Mouse (Mus musculus) stomach, embryonic 14.5 days (tissue): Measurements from ENCODE around the gene Cs. TPM values are rescaled to one million over a fixed set of nuclear protein-coding genes. Genes with fewer than 3 reads are reported as not detected.

Experiments used
- ATAC-seq: fragments of 200-750 bp; cut with Nextera tagmentation; 2 replicates; pipeline ENCODE4 v1.8.0; 2017; ENCODE audit warnings: low read depth, moderate TSS enrichment; ENCODE audit not compliant: insufficient number of reproducible peaks, insufficient read depth, low FRiP score
- H3K27ac ChIP-seq: fragments of 300-500 bp; sonication (generic); 2 replicates; pipeline ENCODE4 v1.5.1; 2014; ENCODE audit warnings: mild to moderate bottlenecking, low read length, moderate library complexity, mixed read lengths
- H3K27me3 ChIP-seq: fragments of 300-500 bp; sonication (generic); 2 replicates; pipeline ENCODE4 v1.6.1; 2014; ENCODE audit warnings: low read length, control low read depth, mixed read lengths; ENCODE audit not compliant: control insufficient read depth, insufficient read depth
- H3K36me3 ChIP-seq: fragments of 300-500 bp; sonication (generic); 2 replicates; pipeline ENCODE4 v1.6.1; 2014; ENCODE audit warnings: mild to moderate bottlenecking, control low read depth, low read length, moderate library complexity, mixed read lengths; ENCODE audit not compliant: control insufficient read depth, insufficient read depth
- H3K4me1 ChIP-seq: fragments of 300-500 bp; sonication (generic); 2 replicates; pipeline ENCODE4 v1.6.1; 2014; ENCODE audit warnings: low read length, control low read depth, mixed read lengths; ENCODE audit not compliant: control insufficient read depth, insufficient read depth
- H3K4me2 ChIP-seq: fragments of 300-500 bp; sonication (generic); replicated peaks from 2 replicates; pipeline ENCODE4 v1.6.1; 2014; ENCODE audit warnings: low read depth, low read length, control low read depth
- H3K4me3 ChIP-seq: fragments of 300-500 bp; sonication (generic); 2 replicates; pipeline ENCODE4 v1.5.1; 2014; ENCODE audit warnings: low read depth, low read length, control low read depth
- H3K9ac ChIP-seq: fragments of 300-500 bp; sonication (generic); replicated peaks from 2 replicates; pipeline ENCODE4 v1.6.1; 2014; ENCODE audit warnings: low read depth, mild to moderate bottlenecking, control low read depth, low read length, moderate library complexity, mixed read lengths
- H3K9me3 ChIP-seq: fragments of 300-500 bp; sonication (generic); 2 replicates; pipeline ENCODE4 v1.6.1; 2016; ENCODE audit warnings: low read depth, low read length, control low read depth; ENCODE audit not compliant: control insufficient read depth
- WGBS: fragments of 180-500 bp; shearing (Covaris S2); extraction: QIAGEN DNeasy Blood & Tissue Kit; methylation state at CpG from one replicate; pipeline ENCODE4 v1.1.7; 2014; 5-methylcytosine and 5-hydroxymethylcytosine counted together
- microRNA-seq: library from miRNA; unstranded; fragments of <30 nt; microRNA quantifications from one replicate; pipeline ENCODE4, GENCODE M21; 2016
- polyA plus RNA-seq: library from polyadenylated mRNA; unstranded; fragments of >200 nt; fragmentation: Nextera tagmentation; extraction: Ambion mirVana; gene quantifications from 2 replicates; pipeline ENCODE4 v1.2.1, GENCODE M21; 2014

The Cs gene
- polyA plus RNA-seq, 1 experiment from 2014 or later, result 211 TPM

- H3K9me3 ChIP-seq, result no peaks in the 10 kb centered on the region
- under 1% methylated on average over 50 of the region's 50 CpGs for WGBS
- H3K4me1 ChIP-seq, result peaks cover 15% of the 10 kb centered on the region; the same call in 1 of the 2 replicates
- peak within 1 kb of the TSS; percentile 94 for H3K4me2 ChIP-seq
- H3K36me3 ChIP-seq, result peaks cover 23% of the 10 kb centered on the region
- no peaks in the 10 kb centered on the region for H3K27me3 ChIP-seq
- peak within 1 kb of the TSS; percentile 77 for H3K9ac ChIP-seq
- H3K4me3 ChIP-seq, result peak within 1 kb of the TSS; percentile 76
- H3K27ac ChIP-seq, result peak within 1 kb of the TSS; percentile 92
- peak; percentile 92 for ATAC-seq
Measured at GRCm38 (mm10) chr10:128411211-128412054, 73.9 kb downstream of the Cs start, which contains the start of the genes Nabp2 and Rnf41. Gene Nabp2 (minus strand): TSS chr10:128411492. Gene Rnf41 (plus strand): TSS chr10:128411657.

- Histone ChIP-seq H3K9me3 (no peaks in the 10 kb centered on the region), H3K36me3 (peaks cover 28% of the 10 kb centered on the region), H3K27me3 (no peaks in the 10 kb centered on the region), H3K27ac (peak overlapping the region; percentile 92), H3K4me3 (peak overlapping the region; percentile 76), H3K9ac (peak overlapping the region; percentile 77), H3K4me1 (peaks cover 15% of the 10 kb centered on the region; the same call in 1 of the 2 replicates), H3K4me2 (peak overlapping the region; percentile 94)
- 1% methylated on average over 14 of the region's 14 CpGs for WGBS
- ATAC-seq, result no peak
Measured at GRCm38 (mm10) chr10:128412055-128412381, 74.5 kb downstream of the Cs start.

Small RNA genes lying within 50 kb of the gene (microRNA-seq; reads per million reads assigned to microRNA genes)
- gene Gm25361, result not detected
- not detected for gene Gm26308
- 0.78 reads per million for gene Mir6914
- gene Mir6915, result 0.78 reads per million

Other genes with a start within 250 kb of the Cs start
- 28.1 and 28.2 TPM in 2 replicates for gene Baz2a, start 246.2 kb upstream of the Cs start, polyA plus RNA-seq
- gene Rbms2, start 157.4 kb upstream of the Cs start, polyA plus RNA-seq, result 29.5 and 35.6 TPM in 2 replicates
- gene Gls2, start 143.3 kb upstream of the Cs start, polyA plus RNA-seq, result 0.78 and 0.84 TPM in 2 replicates
- 33.5 and 33.7 TPM in 2 replicates for gene Spryd4, start 125.9 kb upstream of the Cs start, polyA plus RNA-seq
- 0.11 TPM in 1 of 2 replicates, not detected in the other for gene Mip, start 111.9 kb upstream of the Cs start, polyA plus RNA-seq
- 47.2 and 48.0 TPM in 2 replicates for gene Timeless, start 105.7 kb upstream of the Cs start, polyA plus RNA-seq
- gene Apon, start 83.6 kb upstream of the Cs start, polyA plus RNA-seq, result 0.27 TPM in 1 of 2 replicates, not detected in the other
- gene Apof, start 69.1 kb upstream of the Cs start, polyA plus RNA-seq, result not detected in 2 replicates
- 12.2 and 13.0 TPM in 2 replicates for gene Stat2, start 67.2 kb upstream of the Cs start, polyA plus RNA-seq
- gene Il23a, start 39.0 kb upstream of the Cs start, polyA plus RNA-seq, result 0.36 and 0.43 TPM in 2 replicates
- 32.9 and 34.8 TPM in 2 replicates for gene Pan2, start 34.4 kb upstream of the Cs start, polyA plus RNA-seq
- 328 and 342 TPM in 2 replicates for gene Cnpy2, start 15.3 kb upstream of the Cs start, polyA plus RNA-seq
- 12.9 and 13.0 TPM in 2 replicates for gene Coq10a, start 31.3 kb downstream of the Cs start, polyA plus RNA-seq
- 16.7 and 17.8 TPM in 2 replicates for gene Ankrd52, start 39.4 kb downstream of the Cs start, polyA plus RNA-seq
- gene Slc39a5, start 63.5 kb downstream of the Cs start, polyA plus RNA-seq, result 3.4 and 3.7 TPM in 2 replicates
- 76.6 and 86.7 TPM in 2 replicates for gene Nabp2, start 73.8 kb downstream of the Cs start, polyA plus RNA-seq
- 31.9 and 34.6 TPM in 2 replicates for gene Rnf41, start 73.9 kb downstream of the Cs start, polyA plus RNA-seq
- gene Smarcc2, start 121.5 kb downstream of the Cs start, polyA plus RNA-seq, result 109 and 110 TPM in 2 replicates
- gene Myl6, start 156.4 kb downstream of the Cs start, polyA plus RNA-seq, result 1,824 and 1,933 TPM in 2 replicates
- gene Myl6b, start 161.0 kb downstream of the Cs start, polyA plus RNA-seq, result 3.2 and 3.4 TPM in 2 replicates
- 25.8 and 28.9 TPM in 2 replicates for gene Esyt1, start 188.1 kb downstream of the Cs start, polyA plus RNA-seq
- 8.8 and 10.7 TPM in 2 replicates for gene Zc3h10, start 210.0 kb downstream of the Cs start, polyA plus RNA-seq
- gene Rpl41, start 211.6 kb downstream of the Cs start, polyA plus RNA-seq, result 4,724 and 5,059 TPM in 2 replicates
- gene Pa2g4, start 228.3 kb downstream of the Cs start, polyA plus RNA-seq, result 210 and 218 TPM in 2 replicates